Mouse (Mus musculus) limb, embryonic 11.5 days (tissue): ENCODE data around the gene Mthfsd. TPM values are rescaled to one million over a fixed set of nuclear protein-coding genes. Genes with fewer than 3 reads are reported as not detected.

Source experiments
- ATAC-seq: fragments of 200-750 bp; cut with Nextera tagmentation; 2 replicates; pipeline ENCODE4 v1.8.0; 2017; ENCODE audit warnings: low read depth; ENCODE audit not compliant: insufficient number of reproducible peaks, low FRiP score, low TSS enrichment
- DNase-seq: peaks from one replicate; pipeline ENCODE4 v3.0.0-alpha.2; 2015; ENCODE audit warnings: low spot score
- H3K27ac ChIP-seq: fragments of 300-500 bp; sonication (generic); replicated peaks from 2 replicates; pipeline ENCODE4 v1.5.1; 2014; ENCODE audit warnings: low read depth, mild to moderate bottlenecking, low read length
- H3K27me3 ChIP-seq: fragments of 300-500 bp; sonication (generic); 2 replicates; pipeline ENCODE4 v1.6.1; 2014; ENCODE audit warnings: mild to moderate bottlenecking, low read length, mixed read lengths; ENCODE audit not compliant: control insufficient read depth, insufficient read depth
- H3K36me3 ChIP-seq: fragments of 300-500 bp; sonication (generic); 2 replicates; pipeline ENCODE4 v1.6.1; 2014; ENCODE audit warnings: mild to moderate bottlenecking, low read length, moderate library complexity, mixed read lengths; ENCODE audit not compliant: control insufficient read depth, insufficient read depth
- H3K4me1 ChIP-seq: fragments of 300-500 bp; sonication (generic); 2 replicates; pipeline ENCODE4 v1.6.1; 2014; ENCODE audit warnings: low read length, mixed read lengths; ENCODE audit not compliant: control insufficient read depth, insufficient read depth
- H3K4me2 ChIP-seq: fragments of 300-500 bp; sonication (generic); 2 replicates; pipeline ENCODE4 v1.6.1; 2014; ENCODE audit warnings: low read depth, mild to moderate bottlenecking, moderate library complexity; ENCODE audit not compliant: severe bottlenecking
- H3K4me3 ChIP-seq: fragments of 300-500 bp; sonication (generic); 2 replicates; pipeline ENCODE4 v1.5.1; 2014; ENCODE audit warnings: low read depth, low read length
- H3K9ac ChIP-seq: fragments of 300-500 bp; sonication (generic); 2 replicates; pipeline ENCODE4 v1.6.1; 2014; ENCODE audit warnings: mild to moderate bottlenecking, low read length
- H3K9me3 ChIP-seq: fragments of 300-500 bp; sonication (generic); 2 replicates; pipeline ENCODE4 v1.6.1; 2016; ENCODE audit warnings: low read length; ENCODE audit not compliant: control insufficient read depth
- WGBS: fragments of 180-500 bp; shearing (Covaris S2); extraction: QIAGEN DNeasy Blood & Tissue Kit; methylation state at CpG from one replicate; pipeline ENCODE4 v1.1.7; 2014; 5-methylcytosine and 5-hydroxymethylcytosine counted together
- polyA plus RNA-seq: library from polyadenylated mRNA; unstranded; fragments of >200 nt; fragmentation: Nextera tagmentation; extraction: Ambion mirVana; gene quantifications from 2 replicates; pipeline ENCODE4 v1.2.1, GENCODE M21; 2014

Gene Mthfsd
- polyA plus RNA-seq, 1 experiment from 2014 or later: 61.9 TPM

DNA sequence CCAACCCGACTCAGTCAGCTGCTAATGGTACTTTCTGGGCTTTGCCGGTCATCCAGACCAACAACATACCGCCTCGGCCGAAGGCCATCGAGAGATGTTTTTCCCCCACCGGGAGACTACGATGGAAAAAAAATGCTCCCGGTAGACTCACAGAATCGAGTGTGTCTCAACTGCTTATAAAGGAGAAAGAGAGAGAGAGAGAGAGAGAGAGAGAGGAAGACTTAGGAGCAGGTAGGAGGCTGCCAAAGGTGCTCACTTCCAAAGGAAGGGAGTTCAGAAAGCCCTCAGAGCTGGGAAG lies 33.4 kb downstream of the Mthfsd start:
- H3K27ac ChIP-seq: no peak overlapping the region
- no peaks in the 10 kb centered on the region for H3K36me3 ChIP-seq
- H3K4me1 ChIP-seq: peaks cover 20% of the 10 kb centered on the region
- H3K4me3 ChIP-seq: no peak overlapping the region
- no peak overlapping the region for H3K4me2 ChIP-seq
- no peaks in the 10 kb centered on the region for H3K9me3 ChIP-seq
- under 1% methylated on average over 10 of the region's 10 CpGs for WGBS
- DNase-seq (peak; percentile 60), ATAC-seq (no peak)
- H3K9ac ChIP-seq: no peak overlapping the region
- H3K27me3 ChIP-seq: peaks cover 94% of the 10 kb centered on the region

- ATAC-seq (no peak), DNase-seq (no peak)
- Histone ChIP-seq H3K4me2 (no peak overlapping the region), H3K36me3 (no peaks in the 10 kb centered on the region), H3K9me3 (no peaks in the 10 kb centered on the region), H3K9ac (no peak overlapping the region), H3K27me3 (peaks cover 93% of the 10 kb centered on the region), H3K4me1 (peaks cover 20% of the 10 kb centered on the region), H3K4me3 (no peak overlapping the region), H3K27ac (no peak overlapping the region)
- WGBS: 3% methylated on average over 15 of the region's 15 CpGs
Observed at GRCm38 (mm10) chr8:121074108-121074847, 33.9 kb downstream of the Mthfsd start.

DNA sequence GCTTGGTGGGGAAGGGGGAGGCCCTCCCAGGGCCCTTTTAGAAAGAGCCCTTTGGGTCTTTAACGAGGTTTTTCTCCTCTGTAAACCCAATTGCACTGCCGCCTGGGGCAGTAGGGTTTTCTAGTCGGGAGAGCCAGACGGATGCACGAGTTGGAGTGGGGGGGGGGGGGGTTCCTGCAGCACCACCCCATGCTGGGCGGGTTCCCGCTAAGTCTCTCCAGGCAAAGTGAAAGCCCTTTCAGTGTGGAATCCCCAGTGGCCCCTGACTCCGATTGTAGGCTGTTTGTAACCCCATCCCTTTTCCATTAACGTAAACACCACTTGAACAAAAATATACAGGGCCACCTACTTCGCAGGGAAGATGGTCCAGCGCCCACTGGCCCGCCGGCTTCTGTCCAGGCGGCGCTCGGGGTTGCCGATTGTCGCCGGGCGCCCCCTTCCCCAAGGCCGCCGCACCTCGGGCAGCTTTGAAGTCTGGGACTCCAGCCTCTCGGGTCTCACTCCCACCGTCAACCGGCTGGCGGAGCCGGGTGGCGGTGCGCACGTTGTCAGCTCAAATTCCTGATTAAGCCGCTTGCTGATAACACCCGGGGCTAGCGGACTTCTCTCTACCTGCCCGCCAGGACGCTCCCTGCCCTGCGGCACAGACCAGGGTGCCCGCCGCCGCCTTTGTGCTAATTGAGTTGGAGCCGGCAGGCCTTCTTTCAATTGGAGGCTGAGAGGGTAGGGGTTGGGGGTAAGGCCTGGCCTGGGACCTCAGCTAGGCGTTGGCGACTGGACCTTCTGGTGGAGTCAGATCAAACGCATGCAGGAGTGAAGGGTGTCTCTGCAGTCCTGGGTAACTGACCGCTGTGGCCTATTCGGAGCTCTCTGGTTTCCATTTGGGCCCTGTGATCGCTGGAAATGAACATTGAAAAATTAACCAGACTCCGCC lies 34.8 kb downstream of the Mthfsd start:
- Histone ChIP-seq H3K4me1 (peaks cover 20% of the 10 kb centered on the region), H3K9me3 (no peaks in the 10 kb centered on the region), H3K27ac (no peak overlapping the region), H3K9ac (no peak overlapping the region), H3K4me2 (peak overlapping the region; percentile 41), H3K4me3 (peak overlapping the region; percentile 20), H3K36me3 (no peaks in the 10 kb centered on the region), H3K27me3 (peaks cover 88% of the 10 kb centered on the region)
- ATAC-seq (no peak), DNase-seq (peak; percentile 49)
- under 1% methylated on average over 48 of the region's 48 CpGs for WGBS

DNA sequence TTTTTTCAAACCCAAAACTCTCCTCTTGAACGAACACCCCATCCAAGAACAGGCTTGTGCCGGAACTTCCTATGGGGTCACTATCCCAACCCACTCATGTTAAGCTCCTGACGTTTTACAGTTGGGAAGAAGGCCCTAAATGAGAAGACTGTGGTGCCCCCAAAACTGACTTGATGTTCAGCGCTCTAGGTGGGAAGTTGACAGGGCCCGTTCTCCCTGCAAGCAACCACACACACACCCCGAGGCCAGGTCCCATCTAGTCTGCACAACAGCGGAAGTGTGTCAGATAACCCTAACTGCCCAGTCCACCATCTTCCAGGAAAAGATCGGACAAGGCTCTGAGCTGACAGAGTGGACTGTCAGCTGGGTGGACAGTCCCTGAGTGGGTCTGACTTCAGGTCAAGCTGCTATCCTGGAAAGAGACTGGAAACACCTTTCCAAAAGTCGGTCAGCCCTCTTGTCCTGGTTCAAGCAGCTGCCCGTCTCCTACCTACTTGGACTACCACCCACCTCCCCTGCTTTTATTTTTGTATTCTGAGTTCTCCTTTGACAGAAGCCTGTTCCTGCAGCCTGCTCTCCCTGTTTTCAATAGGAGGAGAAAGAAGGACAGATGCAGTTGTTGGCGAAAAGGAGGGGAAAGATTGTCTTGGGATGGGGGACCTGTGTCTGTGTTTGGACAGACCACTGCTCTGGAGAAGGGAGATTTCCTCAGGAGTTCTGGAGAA lies 35.6 kb downstream of the Mthfsd start:
- Histone ChIP-seq H3K4me2 (no peak overlapping the region), H3K9me3 (no peaks in the 10 kb centered on the region), H3K36me3 (no peaks in the 10 kb centered on the region), H3K27me3 (peaks cover 80% of the 10 kb centered on the region), H3K4me1 (peaks cover 20% of the 10 kb centered on the region), H3K27ac (no peak overlapping the region), H3K4me3 (no peak overlapping the region; the same call in 1 of the 2 replicates), H3K9ac (no peak overlapping the region)
- DNase-seq (peak; percentile 42), ATAC-seq (no peak)
- 16% methylated on average over 11 of the region's 11 CpGs for WGBS

- no peak for ATAC-seq
- no peak overlapping the region for H3K9ac ChIP-seq
Observed at GRCm38 (mm10) chr8:121071454-121071853, 36.7 kb downstream of the Mthfsd start.

DNA sequence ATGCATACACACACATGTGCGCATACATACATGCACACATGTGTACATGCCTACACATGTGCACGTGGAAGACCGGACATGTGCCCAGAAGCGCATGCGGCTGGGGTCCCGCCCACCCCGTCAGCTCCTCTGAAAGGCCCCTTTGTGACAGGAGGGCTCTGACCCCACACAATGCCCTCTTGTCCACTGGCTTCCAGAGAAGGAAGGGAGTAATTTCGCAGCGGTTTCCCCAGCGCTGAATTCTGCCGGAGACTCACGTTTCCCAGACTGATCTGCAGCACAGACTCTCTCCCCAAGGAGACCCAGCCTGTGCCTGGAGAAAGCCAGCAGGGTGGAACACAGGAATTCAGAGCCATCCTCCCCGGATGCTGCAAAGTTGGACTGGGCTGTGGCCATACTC lies 44.5 kb downstream of the Mthfsd start:
- no peak overlapping the region; the same call in 1 of the 2 replicates for H3K27ac ChIP-seq
- 64% methylated on average over 13 of the region's 13 CpGs for WGBS
- H3K4me3 ChIP-seq: no peak overlapping the region
- no peak overlapping the region for H3K4me2 ChIP-seq
- H3K4me1 ChIP-seq: no peaks in the 10 kb centered on the region
- DNase-seq (peak; percentile 43), ATAC-seq (no peak)
- H3K27me3 ChIP-seq: 0 out of 2 replicates have a peak, but pooled peaks cover 2% of the 10 kb centered on the region
- H3K9me3 ChIP-seq: no peaks in the 10 kb centered on the region
- no peak overlapping the region for H3K9ac ChIP-seq
- no peaks in the 10 kb centered on the region for H3K36me3 ChIP-seq

More at GRCm38 (mm10) chr8:121071454-121071853, 36.7 kb downstream of the Mthfsd start:
- Histone ChIP-seq H3K27me3 (peaks cover 69% of the 10 kb centered on the region), H3K4me2 (no peak overlapping the region), H3K36me3 (no peaks in the 10 kb centered on the region), H3K27ac (no peak overlapping the region), H3K9me3 (no peaks in the 10 kb centered on the region), H3K4me1 (peaks cover 20% of the 10 kb centered on the region), H3K4me3 (no peak overlapping the region)
- peak; percentile 29 for DNase-seq
- 2% methylated on average over 12 of the region's 12 CpGs for WGBS

DNA sequence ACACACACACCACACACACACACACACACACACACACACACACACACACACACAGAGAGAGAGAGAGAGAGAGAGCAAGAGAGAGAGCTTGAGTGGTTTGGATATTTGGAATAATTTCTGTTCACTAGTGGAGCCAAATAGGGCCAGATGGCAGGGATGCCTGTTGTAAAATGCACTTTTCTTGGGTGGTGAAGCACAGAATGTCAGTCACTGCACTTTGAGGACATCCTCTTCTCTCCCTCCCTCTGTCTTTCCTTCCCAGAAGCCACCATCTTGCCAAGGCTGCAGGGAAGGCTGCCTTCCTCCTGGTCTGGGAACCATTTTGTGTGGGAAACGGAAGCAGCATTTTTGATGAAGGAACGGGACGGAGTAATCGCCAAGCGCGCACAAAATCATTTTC lies 45.7 kb downstream of the Mthfsd start:
- Histone ChIP-seq H3K4me2 (no peak overlapping the region), H3K9ac (no peak overlapping the region), H3K4me3 (no peak overlapping the region), H3K9me3 (no peaks in the 10 kb centered on the region), H3K27me3 (no peaks in the 10 kb centered on the region), H3K36me3 (no peaks in the 10 kb centered on the region), H3K27ac (no peak overlapping the region), H3K4me1 (no peaks in the 10 kb centered on the region)
- ATAC-seq (no peak), DNase-seq (no peak)
- WGBS: 87% methylated on average over 6 of the region's 6 CpGs

DNA sequence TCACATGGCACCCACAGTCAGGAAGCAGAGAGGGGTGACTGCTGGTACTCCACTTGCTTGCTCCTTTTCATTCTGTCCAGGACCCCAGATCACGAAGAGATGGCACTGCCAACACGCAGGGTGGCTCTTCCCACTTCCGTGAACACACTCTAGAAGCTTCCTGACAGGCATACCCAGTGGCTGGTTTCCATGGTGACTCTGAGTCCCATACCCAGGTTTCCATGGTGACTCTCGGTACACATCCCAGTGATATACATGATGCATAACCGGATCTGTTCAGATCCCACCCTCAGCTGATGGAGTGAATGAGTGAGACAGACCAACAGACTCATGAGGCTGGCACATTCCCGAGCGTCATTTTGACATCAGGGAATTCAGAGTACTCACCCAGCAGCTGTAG lies 49.1 kb downstream of the Mthfsd start:
- H3K27ac ChIP-seq: no peak overlapping the region
- 89% methylated on average over 7 of the region's 7 CpGs for WGBS
- no peaks in the 10 kb centered on the region for H3K4me1 ChIP-seq
- H3K36me3 ChIP-seq: no peaks in the 10 kb centered on the region
- no peak overlapping the region for H3K4me2 ChIP-seq
- no peaks in the 10 kb centered on the region for H3K27me3 ChIP-seq
- no peak for ATAC-seq
- H3K9me3 ChIP-seq: no peaks in the 10 kb centered on the region
- no peak overlapping the region for H3K4me3 ChIP-seq
- no peak for DNase-seq
- H3K9ac ChIP-seq: no peak overlapping the region
